Mouse (Mus musculus) ES-E14 (cell line): ENCODE data around the gene 1700069L16Rik. TPM values are rescaled to one million over a fixed set of nuclear protein-coding genes. Genes with fewer than 3 reads are reported as not detected.

Experiments
- DNase-seq: peaks from one replicate; pipeline ENCODE4 v3.0.0-alpha.2; 2013; ENCODE audit warnings: low read depth, low spot score
- H3K27ac ChIP-seq: 2 replicates; pipeline ENCODE4 v1.5.1; 2012; ENCODE audit warnings: low read depth, mild to moderate bottlenecking, low read length, moderate library complexity, mixed read lengths; ENCODE audit not compliant: poor library complexity, insufficient read depth, severe bottlenecking
- H3K36me3 ChIP-seq: 2 replicates; pipeline ENCODE4 v1.6.1; 2012; ENCODE audit warnings: mild to moderate bottlenecking, low read length, moderate library complexity, mixed read lengths; ENCODE audit not compliant: control insufficient read depth, poor library complexity, insufficient read depth, severe bottlenecking
- H3K4me1 ChIP-seq, 2 experiments: fragments of 150-350 bp in 1 of 2; sonication (generic) in 1 of 2; 2 replicates each; pipeline ENCODE4 v1.6.1; 2012; ENCODE audit warnings: low read length in 2 of 2, mild to moderate bottlenecking in 1 of 2, mixed read lengths in 1 of 2; ENCODE audit not compliant: control insufficient read depth in 2 of 2, insufficient read depth in 2 of 2, poor library complexity in 1 of 2
- H3K4me3 ChIP-seq, 2 experiments: fragments of 150-350 bp in 1 of 2; sonication (generic) in 1 of 2; 2 replicates each; pipeline ENCODE4 v1.5.1; 2012; ENCODE audit warnings: low read length in 2 of 2, low read depth in 1 of 2, mild to moderate bottlenecking in 1 of 2, mixed read lengths in 1 of 2; ENCODE audit not compliant: insufficient read depth in 1 of 2, poor library complexity in 1 of 2, severe bottlenecking in 1 of 2
- H3K9ac ChIP-seq: 2 replicates; pipeline ENCODE4 v1.6.1; 2012; ENCODE audit warnings: low read depth, mild to moderate bottlenecking, low read length, mixed read lengths; ENCODE audit not compliant: poor library complexity, insufficient read depth, severe bottlenecking
- H3K9me3 ChIP-seq: fragments of 150-350 bp; sonication (generic); 2 replicates; pipeline ENCODE4 v1.6.1; 2012; ENCODE audit warnings: low read depth, mild to moderate bottlenecking, low read length; ENCODE audit not compliant: control insufficient read depth, insufficient read depth
- CHD2 ChIP-seq: IDR thresholded peaks from 2 replicates; pipeline ENCODE4 v1.6.1; 2014; ENCODE audit warnings: mild to moderate bottlenecking, low read depth, low read length, inconsistent platforms
- HCFC1 ChIP-seq: IDR thresholded peaks from 2 replicates; pipeline ENCODE4 v1.6.1; 2012; ENCODE audit warnings: low read length, inconsistent platforms, borderline replicate concordance; ENCODE audit not compliant: insufficient read depth
- MAFK ChIP-seq: IDR thresholded peaks from 2 replicates; pipeline ENCODE4 v1.6.1; 2014; ENCODE audit warnings: mild to moderate bottlenecking, low read depth, low read length, inconsistent platforms; ENCODE audit not compliant: insufficient read depth
- ZC3H11A ChIP-seq: IDR thresholded peaks from 2 replicates; pipeline ENCODE4 v1.6.1; 2012; ENCODE audit warnings: low read depth, mild to moderate bottlenecking, inconsistent platforms, low read length, borderline replicate concordance
- ZNF384 ChIP-seq: IDR thresholded peaks from 2 replicates; pipeline ENCODE4 v1.6.1; 2012; ENCODE audit warnings: low read depth, low read length, inconsistent platforms
- in situ Hi-C, 2 experiments: fragments of 600-800 bp; cut with MboI; formaldehyde crosslinking; loops; one replicate each; pipeline ENCODE4 v1.15.1; 2025; ENCODE audit warnings: low sequenced_read_pairs in 2 of 2, inconsistent platforms in 1 of 2; ENCODE audit not compliant: unreplicated experiment in 2 of 2
- total RNA-seq: library from RNA; depleted of rRNA; stranded (reverse); fragments of 300-350 nt; gene quantifications from 2 replicates; pipeline ENCODE4 v1.2.3, GENCODE M21; 2012; rRNA removed

1700069L16Rik gene
- total RNA-seq, 1 experiment, result not detected

GRCm38 (mm10) chr5:113643107-113643848 is 81.3 kb downstream of the 1700069L16Rik start:
- peak overlapping the region; percentile 38 to 41 for H3K4me3 ChIP-seq
- in situ Hi-C loops, result no loop called here
- DNase-seq, result peak; percentile 29
- no peaks in the 10 kb centered on the region for H3K36me3 ChIP-seq
- no peaks in the 10 kb centered on the region for H3K9me3 ChIP-seq
- H3K4me1 ChIP-seq, result peaks cover 2 to 10% of the 10 kb centered on the region in 2 experiments; a peak in 2 of 4 replicates
- no peak overlapping the region for H3K9ac ChIP-seq
- no peak overlapping the region for H3K27ac ChIP-seq
- TF ChIP-seq CHD2 (peak; percentile 52; the same call in 1 of the 2 replicates), HCFC1 (no peak), ZNF384 (no peak), MAFK (no peak), ZC3H11A (no peak)

Other genes starting within 250 kb of the 1700069L16Rik start
- 2.6 and 3.4 TPM in 2 replicates for gene Wscd2, start 234.4 kb downstream of the 1700069L16Rik start, total RNA-seq
- gene Cmklr1, start 74.3 kb downstream of the 1700069L16Rik start, total RNA-seq, result 10.4 and 24.4 TPM in 2 replicates
- 8.6 and 10.5 TPM in 2 replicates for gene Ficd, start 11.0 kb upstream of the 1700069L16Rik start, total RNA-seq
- 78.0 and 100 TPM in 2 replicates for gene Sart3, start 47.7 kb upstream of the 1700069L16Rik start, total RNA-seq
- 78.4 and 80.1 TPM in 2 replicates for gene Iscu, start 48.0 kb upstream of the 1700069L16Rik start, total RNA-seq
- 3.3 and 7.1 TPM in 2 replicates for gene Tmem119, start 75.7 kb upstream of the 1700069L16Rik start, total RNA-seq
- gene Selplg, start 107.9 kb upstream of the 1700069L16Rik start, total RNA-seq, result 0.31 and 1.3 TPM in 2 replicates
- gene Coro1c, start 184.0 kb upstream of the 1700069L16Rik start, total RNA-seq, result 150 TPM in 2 replicates